Mouse (Mus musculus) spleen, adult 2 months (tissue): Measurements from ENCODE around the gene Pim1.

Experiments
- CTCF ChIP-seq: fragments of 200-500 bp; IDR thresholded peaks from 2 replicates; pipeline ENCODE4 v1.5.1; 2011; ENCODE audit warnings: mild to moderate bottlenecking, inconsistent platforms; ENCODE audit not compliant: insufficient read depth, insufficient read length, insufficient replicate concordance; ENCODE audit errors: extremely low read depth
- POLR2A ChIP-seq: fragments of 200-500 bp; IDR thresholded peaks from 2 replicates; pipeline ENCODE4 v1.6.1; 2011; ENCODE audit warnings: low read depth, low read length, inconsistent platforms

DNA sequence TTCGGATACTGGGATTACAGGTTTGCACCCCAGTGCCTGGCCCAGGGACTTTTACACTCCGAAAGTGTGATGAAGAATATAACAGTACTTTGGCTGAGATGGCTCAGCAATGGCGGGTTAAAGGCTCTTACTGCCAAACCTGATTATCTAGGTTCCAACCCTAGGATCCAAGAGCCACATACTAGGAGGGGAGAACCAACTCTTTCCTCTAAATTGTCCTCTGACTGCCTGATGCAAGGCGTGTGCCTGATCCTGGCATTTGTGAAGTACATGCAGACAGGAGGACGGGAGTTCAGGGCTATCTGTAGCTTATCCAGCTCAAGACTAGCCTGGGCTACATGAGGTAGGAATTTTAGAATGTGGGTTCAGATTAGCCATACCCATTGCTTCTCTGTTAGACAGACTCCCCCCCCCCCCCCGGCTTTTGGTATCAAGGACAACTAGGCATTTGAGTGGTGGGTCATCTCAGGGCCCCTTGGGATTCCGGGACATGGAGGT, 9.7 kb downstream of the Pim1 start:
- TF ChIP-seq CTCF, result no peak
- no peak for TF ChIP-seq POLR2A
